Mouse (Mus musculus) neural tube, embryonic 12.5 days (tissue): ENCODE results near the gene Itgb7. TPM values are rescaled to one million over a fixed set of nuclear protein-coding genes. Genes with fewer than 3 reads are reported as not detected.
A peak's percentile ranks its signal among the peaks of the same experiment; 100 is the strongest.

Experiments
- ATAC-seq: fragments of 200-750 bp; cut with Nextera tagmentation; 2 replicates; pipeline ENCODE4 v1.8.0; 2017; ENCODE audit warnings: low read depth, mild to moderate bottlenecking, moderate TSS enrichment, moderate library complexity; ENCODE audit not compliant: low FRiP score
- H3K27ac ChIP-seq: fragments of 300-500 bp; sonication (generic); 2 replicates; pipeline ENCODE4 v1.5.1; 2016
- H3K27me3 ChIP-seq: fragments of 300-500 bp; sonication (generic); replicated peaks from 2 replicates; pipeline ENCODE4 v1.6.1; 2016; ENCODE audit warnings: mild to moderate bottlenecking
- H3K36me3 ChIP-seq: fragments of 300-500 bp; sonication (generic); 2 replicates; pipeline ENCODE4 v1.6.1; 2016; ENCODE audit warnings: mild to moderate bottlenecking
- H3K4me1 ChIP-seq: fragments of 300-500 bp; sonication (generic); 2 replicates; pipeline ENCODE4 v1.6.1; 2016
- H3K4me2 ChIP-seq: fragments of 300-500 bp; sonication (generic); replicated peaks from 2 replicates; pipeline ENCODE4 v1.6.1; 2016; ENCODE audit warnings: mild to moderate bottlenecking
- H3K4me3 ChIP-seq: fragments of 300-500 bp; sonication (generic); 2 replicates; pipeline ENCODE4 v1.5.1; 2016
- H3K9ac ChIP-seq: fragments of 300-500 bp; sonication (generic); 2 replicates; pipeline ENCODE4 v1.6.1; 2016; ENCODE audit warnings: mild to moderate bottlenecking
- H3K9me3 ChIP-seq: fragments of 300-500 bp; sonication (generic); 2 replicates; pipeline ENCODE4 v1.6.1; 2016; ENCODE audit warnings: mild to moderate bottlenecking
- WGBS: fragments of 180-500 bp; shearing (Covaris S2); methylation state at CpG from one replicate; pipeline ENCODE4 v1.1.7; 2016; 5-methylcytosine and 5-hydroxymethylcytosine counted together
- polyA plus RNA-seq: library from polyadenylated mRNA; unstranded; fragments of >200 nt; fragmentation: Nextera tagmentation; extraction: Ambion mirVana; gene quantifications from 2 replicates; pipeline ENCODE4 v1.2.1, GENCODE M21; 2016

The Itgb7 gene
- polyA plus RNA-seq, 1 experiment from 2014 or later: 0.29 TPM

DNA sequence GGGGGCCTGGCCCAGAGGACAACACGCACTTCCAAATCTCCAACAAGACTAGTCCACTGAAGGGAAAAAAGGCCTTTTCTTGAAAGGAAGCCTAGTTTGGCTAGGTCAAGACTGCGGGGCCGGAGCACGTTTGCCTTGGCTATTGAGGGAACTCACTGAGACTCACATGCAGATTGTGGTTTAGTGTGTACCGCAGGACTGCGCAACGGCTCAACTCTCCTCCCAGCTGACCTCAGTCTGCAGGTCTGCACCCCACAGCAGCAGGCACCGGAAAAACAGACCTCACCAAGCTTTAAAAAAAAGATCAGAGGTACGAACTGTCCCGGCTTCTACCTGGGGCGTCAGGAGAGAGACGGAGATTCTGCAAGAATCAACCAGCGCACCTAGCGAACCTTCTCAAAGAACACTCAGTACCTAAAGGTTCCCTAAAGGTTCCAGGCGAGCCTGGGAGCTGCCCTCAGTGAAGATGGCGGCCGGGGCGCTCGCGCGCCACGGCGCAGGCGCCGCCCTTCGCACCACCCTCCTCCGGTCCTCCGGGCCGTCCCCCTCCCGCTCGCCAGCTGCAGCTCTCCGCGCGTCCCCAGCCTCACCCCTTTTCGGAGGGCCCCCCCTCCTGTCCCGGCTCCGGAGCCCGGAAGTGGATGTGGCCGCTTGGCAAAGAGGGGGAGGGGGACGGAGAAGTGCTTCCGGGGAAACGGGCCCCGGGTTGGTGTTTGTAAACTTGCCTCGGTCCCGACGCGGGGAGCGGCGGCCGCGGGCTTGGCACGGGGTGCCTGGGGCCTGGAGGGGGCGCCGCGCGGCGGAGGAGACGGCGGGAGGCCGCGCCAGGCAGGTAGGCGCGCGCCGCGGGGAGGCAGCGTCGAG is 28.5 kb downstream of the Itgb7 start, which contains the start of gene Zfp740:
Gene Zfp740 (plus strand): TSS at position 279 of the 864 bp plus-strand sequence.
- H3K4me3 ChIP-seq: peak within 1 kb of the TSS; percentile 88
- H3K36me3 ChIP-seq: peaks cover 14% of the 10 kb centered on the region
- peak within 1 kb of the TSS; percentile 81 for H3K4me2 ChIP-seq
- H3K9me3 ChIP-seq: no peaks in the 10 kb centered on the region
- under 1% methylated on average over 65 of the region's 68 CpGs for WGBS
- H3K27me3 ChIP-seq: no peaks in the 10 kb centered on the region
- ATAC-seq: peak; percentile 96
- peaks cover 40% of the 10 kb centered on the region for H3K4me1 ChIP-seq
- peak within 1 kb of the TSS; percentile 95 for H3K9ac ChIP-seq
- peak within 1 kb of the TSS; percentile 98 for H3K27ac ChIP-seq

- no peak overlapping the region for H3K9ac ChIP-seq
- no peaks in the 10 kb centered on the region for H3K9me3 ChIP-seq
- 85% methylated on average over 4 of the region's 4 CpGs for WGBS
- no peak overlapping the region for H3K4me2 ChIP-seq
- H3K4me1 ChIP-seq: peaks cover 7% of the 10 kb centered on the region; the same call in 1 of the 2 replicates
- H3K27ac ChIP-seq: no peak overlapping the region
- H3K27me3 ChIP-seq: no peaks in the 10 kb centered on the region
- no peak overlapping the region for H3K4me3 ChIP-seq
- ATAC-seq: no peak
- H3K36me3 ChIP-seq: no peaks in the 10 kb centered on the region
Measured at GRCm38 (mm10) chr15:102198841-102199240, 32.9 kb downstream of the Itgb7 start.

DNA sequence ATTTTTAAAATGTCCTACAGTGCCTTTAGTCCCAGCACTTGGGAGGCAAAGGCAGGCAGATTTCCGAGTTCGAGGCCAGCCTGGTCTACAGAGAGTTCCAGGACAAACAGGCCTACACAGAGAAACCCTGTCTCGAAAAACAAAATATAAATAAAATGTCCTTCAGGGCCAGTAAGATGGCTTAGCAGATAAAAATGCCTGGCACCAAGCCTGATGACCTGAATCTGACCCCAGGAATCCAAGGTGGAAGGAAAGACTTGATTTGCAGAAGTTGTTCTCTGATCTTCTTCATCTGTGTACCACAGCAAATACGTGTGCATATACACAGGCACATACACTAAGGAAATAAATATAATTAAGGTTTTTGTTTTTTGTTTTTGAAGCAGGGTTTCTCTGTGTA is 36.4 kb downstream of the Itgb7 start:
- H3K36me3 ChIP-seq: no peaks in the 10 kb centered on the region
- no peaks in the 10 kb centered on the region for H3K27me3 ChIP-seq
- no peaks in the 10 kb centered on the region for H3K4me1 ChIP-seq
- no peak overlapping the region for H3K27ac ChIP-seq
- no peak for ATAC-seq
- 90% methylated on average over 4 of the region's 4 CpGs for WGBS
- no peaks in the 10 kb centered on the region for H3K9me3 ChIP-seq
- no peak overlapping the region for H3K4me2 ChIP-seq
- H3K9ac ChIP-seq: no peak overlapping the region
- H3K4me3 ChIP-seq: no peak overlapping the region

DNA sequence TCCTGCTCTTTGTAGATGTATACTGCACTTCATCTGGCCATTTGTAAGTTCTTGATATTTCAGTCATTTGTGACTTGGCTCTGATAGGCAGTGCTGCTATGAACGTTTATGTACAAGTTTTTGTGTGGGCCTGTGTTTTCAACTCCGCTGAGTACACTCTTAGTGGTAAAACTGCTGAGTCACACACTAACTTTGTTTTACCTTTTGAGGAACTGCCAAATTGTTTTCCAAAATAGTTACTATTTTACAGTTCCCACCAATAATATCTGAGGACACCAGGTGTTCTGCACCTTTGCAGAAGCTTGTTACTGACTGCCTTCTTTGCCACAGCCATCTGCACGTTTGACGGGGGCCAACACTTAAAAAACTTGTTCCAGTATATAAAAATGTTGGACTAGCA is 37.3 kb downstream of the Itgb7 start:
- no peak overlapping the region for H3K27ac ChIP-seq
- no peaks in the 10 kb centered on the region for H3K36me3 ChIP-seq
- H3K9ac ChIP-seq: no peak overlapping the region
- no peaks in the 10 kb centered on the region for H3K9me3 ChIP-seq
- H3K4me3 ChIP-seq: no peak overlapping the region
- H3K4me1 ChIP-seq: no peaks in the 10 kb centered on the region
- 87% methylated on average over 4 of the region's 4 CpGs for WGBS
- no peaks in the 10 kb centered on the region for H3K27me3 ChIP-seq
- H3K4me2 ChIP-seq: no peak overlapping the region
- ATAC-seq: no peak

DNA sequence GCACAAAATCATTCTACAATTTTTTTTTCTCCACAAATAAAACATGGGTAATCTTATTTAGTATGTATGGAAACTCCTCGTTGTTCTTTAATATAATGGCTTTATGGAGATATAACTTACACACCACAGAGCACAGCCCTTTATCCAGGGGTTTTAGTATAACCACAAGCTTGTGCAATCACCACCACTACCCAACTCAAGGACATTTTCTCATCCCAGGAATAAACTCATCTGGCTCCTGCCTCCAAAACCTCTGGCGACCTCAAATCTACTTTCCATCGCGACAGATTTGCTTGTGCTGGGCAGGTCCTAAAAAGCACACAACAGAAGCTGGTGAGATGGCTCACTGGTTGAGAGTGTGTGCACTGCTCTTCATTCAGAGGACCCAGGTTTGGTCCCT is 38.1 kb downstream of the Itgb7 start:
- no peak for ATAC-seq
- H3K4me3 ChIP-seq: no peak overlapping the region
- 80% methylated on average over 4 of the region's 4 CpGs for WGBS

DNA sequence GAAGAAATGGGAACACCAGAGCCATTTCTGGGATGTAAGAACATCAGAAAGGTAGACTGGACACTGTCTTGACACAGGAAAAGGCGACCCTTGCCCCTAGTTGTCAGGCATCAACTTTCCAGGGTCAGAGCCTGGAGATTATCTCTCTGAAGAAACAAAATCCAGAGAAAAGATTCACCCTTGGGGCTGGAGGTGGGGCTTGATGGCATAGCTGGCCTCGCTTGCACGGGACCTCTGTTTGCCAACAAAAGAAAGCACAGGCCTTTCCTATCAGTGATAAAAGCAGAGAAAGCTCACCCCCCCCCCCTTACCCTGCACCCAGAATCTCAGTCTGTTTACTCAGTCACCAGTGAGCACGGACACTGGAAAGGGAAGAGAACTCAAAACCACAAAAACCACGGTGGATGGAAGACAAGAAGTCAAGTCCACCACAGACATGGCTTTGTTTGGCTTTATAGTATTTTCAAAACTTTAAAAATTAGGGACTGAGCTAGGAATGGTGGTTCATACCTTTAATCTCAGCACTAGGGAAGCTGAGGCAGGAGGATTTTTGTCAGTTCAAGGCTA is 38.8 kb downstream of the Itgb7 start:
- 76% methylated on average over 5 of the region's 5 CpGs for WGBS
- H3K4me3 ChIP-seq: no peak overlapping the region

More for the DNA sequence above, 38.1 kb downstream of the Itgb7 start:
- H3K27ac ChIP-seq: no peak overlapping the region
- H3K4me1 ChIP-seq: no peaks in the 10 kb centered on the region; the same call in 1 of the 2 replicates
- no peak overlapping the region for H3K9ac ChIP-seq
- no peak overlapping the region for H3K4me2 ChIP-seq
- H3K27me3 ChIP-seq: no peaks in the 10 kb centered on the region
- H3K9me3 ChIP-seq: no peaks in the 10 kb centered on the region
- no peaks in the 10 kb centered on the region for H3K36me3 ChIP-seq

GRCm38 (mm10) chr15:102192271-102192812 is 39.4 kb downstream of the Itgb7 start:
- 87% methylated on average over 7 of the region's 7 CpGs for WGBS
- H3K9ac ChIP-seq: no peak overlapping the region

More for the DNA sequence above, 38.8 kb downstream of the Itgb7 start:
- Histone ChIP-seq H3K4me1 (no peaks in the 10 kb centered on the region; the same call in 1 of the 2 replicates), H3K27ac (no peak overlapping the region), H3K36me3 (no peaks in the 10 kb centered on the region), H3K9ac (no peak overlapping the region), H3K4me2 (no peak overlapping the region), H3K9me3 (no peaks in the 10 kb centered on the region), H3K27me3 (no peaks in the 10 kb centered on the region)
- ATAC-seq: no peak

GRCm38 (mm10) chr15:102191699-102192098 is 40.0 kb downstream of the Itgb7 start:
- H3K4me2 ChIP-seq: no peak overlapping the region
- 62% methylated on average over 7 of the region's 7 CpGs for WGBS
- H3K9me3 ChIP-seq: no peaks in the 10 kb centered on the region
- no peaks in the 10 kb centered on the region; the same call in 1 of the 2 replicates for H3K4me1 ChIP-seq
- H3K9ac ChIP-seq: 0 out of 2 replicates have a peak overlapping the region, but pooled peaks have one; percentile 13
- no peak for ATAC-seq
- H3K27ac ChIP-seq: no peak overlapping the region
- H3K4me3 ChIP-seq: no peak overlapping the region
- no peaks in the 10 kb centered on the region for H3K27me3 ChIP-seq
- H3K36me3 ChIP-seq: no peaks in the 10 kb centered on the region; the same call in 1 of the 2 replicates

More at GRCm38 (mm10) chr15:102192271-102192812, 39.4 kb downstream of the Itgb7 start:
- Histone ChIP-seq H3K9me3 (no peaks in the 10 kb centered on the region), H3K4me2 (no peak overlapping the region), H3K27me3 (no peaks in the 10 kb centered on the region), H3K4me3 (no peak overlapping the region), H3K27ac (no peak overlapping the region), H3K36me3 (no peaks in the 10 kb centered on the region), H3K4me1 (no peaks in the 10 kb centered on the region; the same call in 1 of the 2 replicates)
- no peak for ATAC-seq

GRCm38 (mm10) chr15:102188883-102189282 is 42.9 kb downstream of the Itgb7 start:
- H3K4me1 ChIP-seq: no peaks in the 10 kb centered on the region; the same call in 1 of the 2 replicates
- no peak overlapping the region for H3K4me2 ChIP-seq
- H3K27me3 ChIP-seq: no peaks in the 10 kb centered on the region
- H3K27ac ChIP-seq: no peak overlapping the region
- H3K9ac ChIP-seq: no peak overlapping the region
- H3K9me3 ChIP-seq: no peaks in the 10 kb centered on the region
- H3K4me3 ChIP-seq: no peak overlapping the region
- peaks cover 11% of the 10 kb centered on the region for H3K36me3 ChIP-seq
- ATAC-seq: no peak
- 53% methylated on average over 6 of the region's 6 CpGs for WGBS

- ATAC-seq: no peak
- Histone ChIP-seq H3K36me3 (peaks cover 15% of the 10 kb centered on the region), H3K27me3 (no peaks in the 10 kb centered on the region), H3K4me2 (no peak overlapping the region), H3K4me1 (no peaks in the 10 kb centered on the region; the same call in 1 of the 2 replicates), H3K27ac (no peak overlapping the region), H3K9ac (no peak overlapping the region), H3K9me3 (no peaks in the 10 kb centered on the region), H3K4me3 (no peak overlapping the region)
- 92% methylated on average over 10 of the region's 10 CpGs for WGBS
Measured at GRCm38 (mm10) chr15:102188096-102188495, 43.6 kb downstream of the Itgb7 start.

DNA sequence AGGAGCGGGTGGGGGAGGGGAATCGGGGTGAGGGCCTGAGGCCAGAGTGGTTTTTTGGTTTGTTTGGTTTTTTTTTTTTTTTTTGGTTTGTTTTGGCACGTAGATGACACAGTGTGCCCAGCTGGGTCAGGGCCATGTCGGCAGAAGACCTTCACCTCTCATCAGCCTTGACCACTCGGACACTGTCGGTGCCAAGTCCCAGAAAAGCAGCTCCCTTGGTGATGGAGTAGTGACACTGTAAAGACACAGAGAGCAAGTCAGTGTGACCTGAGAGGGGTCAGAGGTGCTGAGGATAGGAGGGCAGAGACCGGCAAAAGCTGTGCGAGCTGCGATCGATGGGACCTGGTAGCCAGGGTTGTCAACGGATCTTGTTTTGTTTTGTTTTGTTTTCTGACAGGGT is 45.5 kb downstream of the Itgb7 start:
- H3K36me3 ChIP-seq: peaks cover 16% of the 10 kb centered on the region
- no peak overlapping the region for H3K4me3 ChIP-seq
- H3K9ac ChIP-seq: no peak overlapping the region
- no peaks in the 10 kb centered on the region; the same call in 1 of the 2 replicates for H3K4me1 ChIP-seq
- WGBS: 84% methylated on average over 11 of the region's 11 CpGs
- no peaks in the 10 kb centered on the region for H3K9me3 ChIP-seq
- H3K27me3 ChIP-seq: no peaks in the 10 kb centered on the region
- H3K27ac ChIP-seq: no peak overlapping the region
- ATAC-seq: no peak
- no peak overlapping the region for H3K4me2 ChIP-seq

DNA sequence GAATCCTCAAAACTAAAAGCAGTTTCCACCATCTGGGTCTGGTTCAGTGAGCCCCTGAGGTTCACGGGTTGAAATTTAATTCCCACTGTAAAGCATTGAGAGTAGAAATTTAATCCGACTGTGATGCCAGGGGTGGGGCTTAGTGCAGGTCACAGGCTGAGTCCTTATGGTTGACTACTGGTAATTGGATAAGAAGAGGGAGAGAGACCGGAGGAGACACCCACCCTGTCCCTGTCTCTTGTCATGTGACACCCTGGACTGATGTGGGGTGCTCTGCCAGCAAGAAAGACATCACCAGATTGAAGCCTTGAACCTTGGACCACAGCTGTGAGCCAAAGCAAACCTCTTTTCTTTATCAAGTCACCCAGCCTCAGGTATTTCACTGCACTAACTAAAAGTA is 48.7 kb downstream of the Itgb7 start:
- Histone ChIP-seq H3K4me2 (no peak overlapping the region), H3K27ac (no peak overlapping the region), H3K27me3 (no peaks in the 10 kb centered on the region), H3K36me3 (peaks cover 18% of the 10 kb centered on the region), H3K4me1 (no peaks in the 10 kb centered on the region), H3K9me3 (no peaks in the 10 kb centered on the region), H3K9ac (no peak overlapping the region), H3K4me3 (no peak overlapping the region)
- 77% methylated on average over 3 of the region's 3 CpGs for WGBS
- no peak for ATAC-seq
